8 mouse cellular contexts compared by ENCODE assay signal in the genomic region with DNA sequence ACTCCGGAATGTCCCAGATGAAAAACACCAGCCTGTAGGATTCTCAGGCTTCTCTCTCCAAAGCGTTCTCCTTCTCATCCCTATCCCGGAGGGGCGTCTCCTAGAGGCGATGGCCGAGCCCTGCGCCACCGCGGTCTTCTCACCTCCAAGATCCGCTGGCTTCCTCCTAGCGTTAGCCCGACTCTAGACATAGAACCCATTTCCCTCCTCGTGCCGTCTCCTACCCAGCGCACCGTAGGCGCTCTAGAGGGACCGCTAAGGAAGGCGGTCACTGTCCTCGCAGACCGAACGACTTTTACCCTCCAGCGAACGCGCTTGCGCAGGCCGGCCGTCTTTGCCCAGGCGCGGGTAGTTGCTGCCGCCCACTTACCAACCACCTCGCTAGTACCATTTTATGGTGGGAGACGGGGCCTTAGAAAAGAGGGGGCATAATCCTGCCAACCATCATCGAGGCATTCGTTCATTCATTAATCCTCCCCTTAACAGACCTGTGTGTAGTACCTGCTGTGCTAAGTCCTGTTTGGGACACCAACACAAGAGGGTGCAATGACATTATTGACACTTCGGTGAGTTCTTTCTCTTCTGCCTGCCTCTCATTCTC. TPM values are rescaled to one million over a fixed set of nuclear protein-coding genes. Genes with fewer than 3 reads are reported as not detected.
DNase-seq lines count a peak whose midpoint lies in the region; ATAC-seq and TF ChIP-seq lines count a peak whose summit lies in the region.

A gene (minus strand): TSS at position 263 of the 601 bp plus-strand sequence.

- peaks cover 31% of the 10 kb centered on the region for H3K27me3 ChIP-seq in heart, embryonic 16.5 days (ENCODE audit: control insufficient read depth, insufficient read depth, low read length)
- peaks cover 33% of the 10 kb centered on the region for H3K27me3 ChIP-seq in neural tube, embryonic 12.5 days (replicated peaks)

- WGBS in lung, adult 2 months: 3% methylated on average over 36 of the region's 36 CpGs
- WGBS in heart, embryonic 16.5 days: 3% methylated on average over 36 of the region's 36 CpGs
- WGBS in neural tube, embryonic 12.5 days: 1% methylated on average over 36 of the region's 36 CpGs

- no peak for DNase-seq in lung, adult 2 months
- DNase-seq in lung, postnatal 25 days (ENCODE audit: low spot score): no peak
- DNase-seq in embryo, embryonic 11 days: peak; percentile 55
- no peak for DNase-seq in left cerebral cortex, postnatal 14 days (ENCODE audit: low spot score in 2 of 2)
- no peak for DNase-seq in Muller cell, postnatal 12 days (ENCODE audit: inconsistent ontology term)
- no peak for DNase-seq in right cerebral cortex, postnatal 4 days

- H3K4me2 ChIP-seq in heart, embryonic 16.5 days (ENCODE audit: low read depth, low read length): peak within 1 kb of the TSS; percentile 98
- peak within 1 kb of the TSS; percentile 72 for H3K4me2 ChIP-seq in neural tube, embryonic 12.5 days (replicated peaks)

- no peak within 1 kb of the TSS for H3K27ac ChIP-seq in heart, embryonic 16.5 days (ENCODE audit: low read length)
- no peak within 1 kb of the TSS for H3K27ac ChIP-seq in neural tube, embryonic 12.5 days

- no peaks in the 10 kb centered on the region for H3K9me3 ChIP-seq in heart, embryonic 16.5 days (replicated peaks; ENCODE audit: control insufficient read depth, low read length)
- H3K9me3 ChIP-seq in neural tube, embryonic 12.5 days: no peaks in the 10 kb centered on the region

- H3K36me3 ChIP-seq in heart, embryonic 16.5 days (ENCODE audit: control insufficient read depth, insufficient read depth): no peaks in the 10 kb centered on the region
- no peaks in the 10 kb centered on the region for H3K36me3 ChIP-seq in neural tube, embryonic 12.5 days

- intact Hi-C loops in left cerebral cortex, postnatal 14 days (cut with DNase I): loop anchor here (5.0 kb wide), 1 partner anchor 40 kb away; no protein-coding TSS in a partner anchor

- H3K4me3 ChIP-seq in lung, adult 2 months (replicated peaks; ENCODE audit: extremely low read depth, low read depth, low read length): peak within 1 kb of the TSS; percentile 45
- peak within 1 kb of the TSS; percentile 59 for H3K4me3 ChIP-seq in heart, embryonic 16.5 days (ENCODE audit: low read length)
- H3K4me3 ChIP-seq in neural tube, embryonic 12.5 days: peak within 1 kb of the TSS; percentile 38

- H3K4me1 ChIP-seq in lung, adult 2 months (ENCODE audit: control insufficient read depth, insufficient read depth, low read length): peaks cover 6% of the 10 kb centered on the region
- peaks cover 14% of the 10 kb centered on the region for H3K4me1 ChIP-seq in heart, embryonic 16.5 days (ENCODE audit: control insufficient read depth, insufficient read depth, low read length)
- H3K4me1 ChIP-seq in neural tube, embryonic 12.5 days: peaks cover 16% of the 10 kb centered on the region

- peak; percentile 39; the same call in 1 of the 2 replicates for ATAC-seq in heart, embryonic 16.5 days (replicated peaks; ENCODE audit: extremely low read depth, insufficient read depth, low FRiP score)
- peak; percentile 48 for ATAC-seq in neural tube, embryonic 12.5 days (ENCODE audit: low FRiP score, low read depth)

- TF ChIP-seq CTCF in lung, adult 2 months (IDR thresholded peaks at IDR 0.05; ENCODE audit: insufficient read depth, low read length): no peak

- TF ChIP-seq POLR2A in lung, adult 2 months (IDR thresholded peaks at IDR 0.05; ENCODE audit: borderline replicate concordance, extremely low read depth, low read depth, low read length): no peak

- H3K9ac ChIP-seq in heart, embryonic 16.5 days (ENCODE audit: low read length): peak within 1 kb of the TSS; percentile 68
- H3K9ac ChIP-seq in neural tube, embryonic 12.5 days: peak within 1 kb of the TSS; percentile 44

RNA-seq across cellular contexts. Expression of the gene that starts here (rescaled TPM):
- polyA plus RNA-seq in lung, adult 2 months (2012; rRNA removed): not detected in 2 replicates
- 0.10 and 0.18 TPM in 2 replicates for polyA plus RNA-seq in heart, embryonic 16.5 days (2015; fragmentation: Nextera tagmentation; extraction: Ambion mirVana)
- 10 to 100 TPM; 17.2 to 24.0 TPM for total RNA-seq in left cerebral cortex, postnatal 14 days (2021)
- 0.35 and 0.42 TPM in 2 replicates for polyA plus RNA-seq in neural tube, embryonic 12.5 days (2016; fragmentation: Nextera tagmentation; extraction: Ambion mirVana)

Comparison
In these comparisons a context has a peak if more than half of its experiments do, and no peak if none do; other contexts are left out.
1. Peak in ATAC-seq, H3K4me3 ChIP-seq, H3K9ac ChIP-seq and H3K4me2 ChIP-seq in heart, embryonic 16.5 days; RNA of the gene not detected or under 1 TPM.
2. Peak in ATAC-seq, H3K4me3 ChIP-seq, H3K9ac ChIP-seq and H3K4me2 ChIP-seq in neural tube, embryonic 12.5 days; RNA of the gene not detected or under 1 TPM.